Mouse (Mus musculus) right cerebral cortex, postnatal 25 days (tissue): ENCODE measurements at regions not wholly inside any gene's neighbourhood (a gene's known extent, or its start where the extent isn't known, plus 50 kb on each side); places are given as distances from the start of the nearest gene placed in this dataset.

Experiments
- DNase-seq: peaks from one replicate; pipeline ENCODE4 v3.0.0; 2022

DNA sequence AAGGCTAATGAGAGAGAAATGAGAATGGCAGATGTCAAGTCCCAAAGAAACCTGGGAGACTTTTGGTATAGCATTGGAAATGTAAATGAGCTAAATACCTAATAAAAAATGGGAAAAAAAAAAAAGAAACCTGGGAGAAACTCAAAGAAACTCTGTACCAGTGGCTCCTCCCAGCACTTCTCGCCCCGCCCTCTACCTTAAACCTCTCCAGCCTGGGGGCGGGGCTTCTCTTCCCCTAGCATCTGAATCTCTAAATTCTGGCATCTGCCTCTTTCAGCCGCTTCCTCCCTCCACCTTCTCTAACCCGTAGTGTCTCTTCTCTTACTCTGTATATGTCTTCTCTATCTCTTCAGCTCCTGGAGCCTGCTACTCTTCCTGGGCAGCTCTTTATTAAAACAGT, 53.2 kb downstream of the Gpr6 start:
- no peak for DNase-seq

DNA sequence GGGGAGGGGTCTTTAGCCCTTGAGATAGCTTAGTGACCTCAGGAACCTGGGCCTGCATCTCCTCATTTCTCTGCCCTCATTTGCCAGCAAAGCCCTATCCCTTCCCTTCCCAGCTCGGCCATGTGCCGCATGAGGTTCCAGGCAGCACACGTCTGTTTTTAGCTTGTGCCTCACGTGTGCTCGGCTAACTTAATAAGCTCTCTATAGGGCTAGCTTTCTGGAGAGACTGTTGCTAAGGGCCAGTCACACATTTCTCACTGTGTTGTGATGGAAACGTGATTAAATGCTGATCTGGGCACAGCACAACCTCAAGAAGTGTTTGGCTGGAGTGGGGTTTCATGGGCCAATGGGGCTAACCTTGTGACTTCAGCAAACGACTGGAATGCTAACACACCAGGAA, 55.5 kb downstream of the Gpr6 start:
- no peak for DNase-seq

DNA sequence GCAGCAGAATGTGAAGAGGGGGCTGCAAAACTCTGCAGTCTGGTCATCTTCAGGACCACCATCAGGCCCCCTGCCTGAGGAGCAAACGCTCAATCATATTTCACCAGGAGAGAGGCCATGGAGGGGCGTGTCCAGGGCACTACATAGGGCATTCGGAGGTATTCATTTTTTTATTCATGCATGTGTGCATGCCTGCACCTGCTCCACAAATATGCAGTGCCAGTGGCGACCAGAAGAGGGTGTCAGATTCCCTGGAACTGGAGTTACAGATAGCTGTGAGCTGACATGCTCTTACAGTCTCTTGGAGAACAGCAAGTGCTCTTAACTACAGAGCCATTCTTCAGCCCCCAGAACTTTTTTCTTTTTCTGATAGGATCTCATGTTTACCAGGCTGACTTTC, 56.4 kb downstream of the Gpr6 start:
- DNase-seq = peak; percentile 44

DNA sequence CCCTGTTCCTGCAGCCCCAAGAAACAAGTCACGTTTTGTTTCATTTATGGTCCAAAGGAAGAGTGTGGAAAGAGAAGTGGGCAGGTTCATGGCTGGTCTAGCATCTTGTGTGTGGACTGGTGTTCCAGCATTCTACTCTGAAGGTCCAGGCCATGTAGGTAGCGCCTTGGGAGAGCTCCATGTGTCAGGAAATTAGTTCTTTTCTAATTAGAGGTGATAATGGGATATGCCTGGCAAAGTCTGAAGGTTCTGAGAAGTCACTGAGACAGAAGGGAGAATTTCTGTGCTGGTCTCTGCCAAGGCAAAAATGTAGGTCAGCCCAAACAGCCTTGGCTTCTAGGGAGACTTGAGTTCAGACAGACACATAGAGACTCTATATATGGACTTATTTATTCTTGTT, 61.5 kb downstream of the Gpr6 start:
- no peak for DNase-seq

DNA sequence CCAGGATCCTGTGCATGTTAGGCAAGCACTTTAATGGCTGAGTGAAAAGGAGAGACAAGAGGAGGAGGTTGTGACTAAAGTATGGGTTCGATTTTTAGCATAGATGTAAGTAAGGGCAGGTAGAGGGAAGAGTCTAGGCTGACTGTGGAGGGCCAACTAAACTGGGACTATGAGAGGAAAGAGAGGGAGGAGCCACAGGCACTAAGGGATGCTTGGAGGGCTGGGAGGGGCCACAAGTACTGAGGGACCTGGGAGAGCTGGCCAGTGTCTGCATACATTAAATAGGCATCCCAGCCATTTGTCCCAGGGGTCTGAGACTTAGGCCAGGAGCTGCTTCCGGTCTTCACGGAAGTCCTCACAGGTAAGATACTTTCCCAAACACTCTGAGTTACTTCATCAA, 64.2 kb downstream of the Gpr6 start:
- DNase-seq = no peak

DNA sequence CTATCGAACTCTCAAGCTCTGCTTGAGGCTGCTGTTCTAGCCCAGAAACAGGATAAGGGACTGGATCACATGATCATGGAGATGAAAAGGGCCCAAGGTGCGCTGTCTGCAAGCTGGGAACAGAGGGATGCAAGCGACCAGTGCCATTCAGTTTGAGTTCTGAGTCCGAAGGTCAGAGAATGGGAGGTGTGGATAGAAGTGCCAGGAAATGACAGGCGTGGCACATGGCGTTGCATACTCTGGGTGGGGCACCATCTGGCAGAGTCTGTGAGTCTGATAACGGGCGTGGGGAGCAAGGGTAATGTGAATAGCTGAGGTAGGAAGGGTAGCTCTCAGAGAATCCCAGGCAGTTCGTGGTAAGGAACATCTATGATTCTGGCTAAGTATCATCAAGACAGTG, 65.5 kb downstream of the Gpr6 start:
- no peak for DNase-seq

DNA sequence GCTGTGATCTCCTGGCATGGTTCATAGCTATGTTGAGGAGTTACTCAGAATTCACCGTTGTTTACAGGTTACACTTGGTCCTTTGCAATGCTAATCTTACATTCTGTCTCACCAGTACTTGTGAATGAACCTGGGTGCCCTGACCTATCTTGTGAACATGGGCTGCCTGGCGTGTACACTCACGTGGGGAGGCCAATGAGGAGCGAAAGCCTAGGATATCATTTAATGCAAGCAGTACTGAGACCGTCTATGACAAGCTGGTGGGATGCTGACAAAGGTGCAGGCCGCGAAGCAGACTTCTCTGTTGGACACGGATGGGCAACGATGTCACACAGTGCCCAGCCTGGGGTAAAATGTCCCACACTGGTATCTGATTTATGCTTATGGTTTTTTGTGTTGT, 66.3 kb downstream of the Gpr6 start:
- DNase-seq = no peak

DNA sequence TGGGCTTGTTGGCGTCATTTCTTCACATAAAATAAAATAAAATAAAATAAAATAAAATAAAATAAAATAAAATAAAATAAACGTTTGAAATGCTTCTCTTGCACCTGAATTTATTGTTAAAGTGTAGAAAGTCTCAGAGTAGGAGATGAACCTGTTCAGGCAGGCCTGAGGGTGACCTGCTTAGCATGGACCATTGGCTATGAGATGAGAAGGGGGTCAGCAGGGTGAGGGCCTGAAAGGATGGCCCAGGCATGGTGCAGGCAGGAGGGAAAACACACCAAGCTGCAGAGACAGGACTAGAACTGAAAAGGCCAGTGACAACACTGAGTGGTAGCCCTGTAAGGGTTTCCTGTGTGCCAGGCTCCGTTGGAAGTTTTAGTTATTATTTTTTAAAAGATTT, 67.3 kb downstream of the Gpr6 start:
- no peak for DNase-seq

DNA sequence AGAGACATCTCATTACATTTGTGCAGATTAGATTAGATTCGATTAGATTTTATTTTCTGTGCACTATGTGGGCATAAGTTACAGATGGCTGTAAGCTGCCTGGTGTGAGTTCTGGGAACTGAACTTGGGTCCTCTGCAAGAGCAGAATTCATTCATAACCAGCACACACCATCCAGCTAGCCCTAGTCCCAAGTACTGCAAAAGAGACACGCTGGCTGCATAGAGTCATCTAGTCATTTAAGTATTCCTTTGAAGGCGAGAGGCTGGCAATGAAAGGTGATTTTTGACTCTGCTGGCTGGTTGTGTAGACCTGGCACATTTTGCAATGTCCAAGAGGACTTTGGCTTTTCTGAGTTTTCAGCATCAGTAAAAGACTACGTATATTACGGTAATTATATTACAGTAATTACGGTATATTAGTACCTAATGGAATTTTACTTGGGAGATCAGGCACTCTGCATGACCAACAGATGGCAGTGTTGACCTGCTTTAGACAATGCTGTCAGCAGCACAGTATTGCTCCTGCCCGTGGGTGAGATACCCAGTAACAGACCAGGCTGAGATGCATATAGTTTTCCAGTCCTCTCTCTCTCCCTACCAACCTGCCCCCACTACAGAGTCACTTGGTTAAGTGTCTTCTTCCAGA, 67.9 kb downstream of the Gpr6 start:
- peak; percentile 67 for DNase-seq

DNA sequence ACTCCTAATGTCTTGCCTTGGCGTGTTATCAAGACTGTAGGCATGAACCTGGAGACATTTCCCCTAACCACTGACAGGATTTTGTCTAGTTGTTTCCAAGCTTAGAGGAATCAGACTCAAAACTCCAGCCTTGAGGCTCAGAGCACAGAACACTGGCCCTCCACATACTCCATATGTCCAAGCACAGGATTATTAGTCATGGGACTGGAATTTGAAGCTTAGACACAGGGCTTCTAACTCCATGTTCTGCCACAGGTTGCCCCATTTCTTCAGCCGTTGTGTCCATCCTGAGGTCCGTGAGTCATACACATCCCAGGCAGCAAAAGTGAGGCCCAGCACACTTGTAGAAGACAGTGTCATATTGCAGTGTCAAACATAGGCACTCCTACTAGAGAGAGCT, 68.9 kb downstream of the Gpr6 start:
- DNase-seq = no peak

DNA sequence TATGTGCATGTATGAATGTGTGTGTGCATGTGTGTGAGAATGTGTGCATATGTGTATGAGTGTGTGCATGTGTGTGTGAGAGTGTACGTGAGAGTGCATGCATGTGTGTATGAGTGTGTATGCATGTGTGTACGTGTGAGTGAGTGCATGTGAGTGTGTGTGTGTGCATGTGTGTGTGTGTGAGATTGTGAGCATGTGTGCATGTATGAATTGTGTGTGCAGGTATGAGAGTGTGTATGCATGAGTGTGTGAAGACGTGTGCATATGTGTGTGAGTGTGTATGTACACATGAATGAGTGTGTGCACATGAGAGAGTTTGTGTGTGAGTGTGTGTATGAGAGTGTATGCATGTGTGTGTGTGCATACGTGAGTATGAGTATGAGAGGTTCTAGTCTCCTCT, 71.1 kb downstream of the Gpr6 start:
- DNase-seq = no peak

DNA sequence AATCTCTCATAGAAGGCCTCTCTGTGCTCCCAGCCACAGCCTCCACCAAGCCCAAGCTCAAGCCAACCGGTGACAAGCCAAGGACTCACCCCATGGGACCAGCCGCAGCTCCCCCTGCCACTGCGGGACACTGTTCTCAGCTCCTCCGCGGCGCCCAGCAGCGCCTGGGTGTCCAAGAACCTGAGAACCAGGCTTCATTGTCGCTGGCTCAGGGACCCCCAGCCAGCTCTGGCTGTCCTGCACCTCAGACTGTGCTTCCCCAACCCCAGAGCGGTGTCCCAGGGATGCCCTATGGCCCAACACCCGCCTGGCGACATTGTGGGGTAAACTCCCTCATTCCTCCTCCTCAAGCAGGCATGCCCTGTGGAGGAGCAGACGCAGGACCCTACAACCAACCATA, 72.6 kb downstream of the Gpr6 start:
- DNase-seq = no peak

DNA sequence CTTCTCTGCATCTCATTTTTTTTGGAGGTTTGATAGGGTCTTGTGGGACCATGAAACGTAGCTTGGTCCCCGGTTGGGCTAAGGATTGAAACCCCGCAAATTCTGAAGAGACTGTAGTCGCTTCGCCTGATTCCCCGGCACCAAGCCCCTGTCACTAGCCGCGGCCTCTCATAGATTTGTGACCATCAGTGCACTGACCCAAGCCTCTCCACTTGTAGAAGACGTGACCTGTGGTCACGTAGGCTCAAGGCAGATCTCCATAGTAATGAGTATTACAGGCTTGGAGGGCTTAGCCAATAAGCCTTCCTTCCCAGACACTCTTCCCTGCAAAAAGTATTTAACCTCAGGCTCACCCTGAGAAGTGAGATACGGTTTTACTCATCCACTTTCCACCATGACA, 73.3 kb downstream of the Gpr6 start:
- no peak for DNase-seq

DNA sequence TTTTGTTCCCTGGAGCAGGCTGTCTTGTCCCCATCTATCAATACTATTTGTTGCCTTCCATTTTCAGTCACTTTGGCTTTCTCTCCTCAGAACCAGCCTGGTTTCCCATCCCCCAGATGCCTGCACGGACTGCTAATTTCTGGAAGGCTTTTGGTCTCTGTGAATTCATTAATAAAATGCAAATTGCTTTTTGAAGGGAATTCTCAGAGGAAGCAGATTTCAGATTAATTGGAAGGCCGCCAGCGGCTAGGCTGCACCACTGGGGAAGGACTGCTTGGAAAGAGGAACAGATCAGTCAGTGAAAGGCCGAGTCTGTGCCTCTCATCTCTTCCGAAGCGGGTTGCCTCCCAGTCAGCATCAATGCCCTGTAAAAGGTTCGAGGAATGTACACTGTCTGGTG, 73.8 kb downstream of the Gpr6 start:
- DNase-seq = peak; percentile 26

DNA sequence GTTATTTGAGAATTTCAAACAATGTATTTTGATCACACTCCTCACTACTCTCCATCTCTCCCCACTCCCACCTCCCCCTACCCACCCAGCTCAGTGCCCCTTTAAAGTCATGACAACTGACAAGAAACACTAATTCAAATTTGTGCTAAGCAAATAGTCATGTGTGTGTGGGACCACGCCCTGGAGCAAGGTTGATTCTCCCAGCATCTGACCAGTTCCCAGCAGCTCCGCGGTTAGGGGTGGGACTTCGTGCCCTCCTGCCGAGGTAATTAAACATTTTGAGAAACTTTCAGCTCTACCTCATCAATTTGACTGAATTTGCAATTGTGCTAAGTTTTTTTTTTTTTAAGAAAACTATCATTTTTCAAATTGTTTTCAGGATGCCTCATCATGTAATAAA, 74.5 kb downstream of the Gpr6 start:
- DNase-seq = no peak
